Mouse (Mus musculus) ES-Bruce4 (cell line): Measurements from ENCODE around the gene Acat2.

Experiments used
- CTCF ChIP-seq: IDR thresholded peaks from one replicate; pipeline ENCODE4 v1.8.1; 2011; ENCODE audit warnings: low read depth, low read length
- EP300 ChIP-seq: IDR thresholded peaks from 2 replicates; pipeline ENCODE4 v1.6.1; 2011; ENCODE audit warnings: low read depth, low read length; ENCODE audit not compliant: insufficient read depth
- POLR2A ChIP-seq: IDR thresholded peaks from one replicate; pipeline ENCODE4 v1.8.1; 2011; ENCODE audit warnings: low read length; ENCODE audit not compliant: insufficient read depth

DNA sequence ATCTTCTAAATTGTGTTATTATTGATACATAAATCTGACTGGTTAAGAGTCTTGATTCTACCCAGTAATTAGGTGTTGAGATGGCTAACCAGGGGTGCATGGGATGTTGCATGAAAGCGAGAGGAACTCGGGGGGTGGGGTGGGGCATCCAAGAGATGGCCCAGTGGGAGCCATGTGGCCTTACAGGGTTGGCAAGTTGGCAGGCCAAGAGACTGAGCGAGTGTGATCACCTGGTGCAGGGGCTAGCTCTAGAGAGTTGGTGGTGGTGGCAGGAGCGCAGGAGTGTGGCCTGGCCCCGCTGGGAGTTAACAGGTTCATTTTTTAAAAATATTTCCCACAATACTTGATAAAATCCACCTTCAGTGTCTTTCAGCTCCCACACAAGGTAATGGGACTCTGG is 62.9 kb downstream of the Acat2 start:
- TF ChIP-seq CTCF (no peak), EP300 (no peak), POLR2A (no peak)
